Mouse (Mus musculus): ENCODE results near the gene Gm11020.
"Not testable (repeated sequence)": the region's sequence is repeated elsewhere in the genome, so short reads cannot be mapped to it uniquely, and the experiment has no call there.

Gm11020 gene

DNA sequence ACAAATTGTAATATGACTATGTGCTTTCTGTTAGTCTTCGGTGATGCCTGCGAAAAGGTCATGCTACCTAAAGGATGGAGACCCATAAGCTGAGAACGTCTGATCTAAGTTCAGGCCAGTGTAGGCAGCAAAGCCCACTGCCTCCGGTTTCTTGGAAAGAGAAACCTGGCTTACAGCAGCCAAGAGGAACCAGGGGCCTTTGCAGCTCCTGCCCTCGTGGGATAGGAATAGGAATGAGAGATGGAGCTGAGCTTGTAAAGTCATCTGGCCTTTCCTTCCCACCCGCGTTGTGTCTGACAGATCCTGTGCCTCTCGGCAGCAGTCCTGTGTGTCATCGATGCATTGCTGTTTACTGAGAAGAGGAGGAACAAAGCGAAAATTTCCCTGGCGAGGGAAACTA, at the start of gene Gm11020:
TSS of gene Gm11020 (plus strand) at position 301 of the 400 bp plus-strand sequence.
- TF ChIP-seq GATA4 (IDR thresholded peaks at IDR 0.05; ENCODE audit: insufficient replicate concordance, low read length), result not testable (repeated sequence)

DNA sequence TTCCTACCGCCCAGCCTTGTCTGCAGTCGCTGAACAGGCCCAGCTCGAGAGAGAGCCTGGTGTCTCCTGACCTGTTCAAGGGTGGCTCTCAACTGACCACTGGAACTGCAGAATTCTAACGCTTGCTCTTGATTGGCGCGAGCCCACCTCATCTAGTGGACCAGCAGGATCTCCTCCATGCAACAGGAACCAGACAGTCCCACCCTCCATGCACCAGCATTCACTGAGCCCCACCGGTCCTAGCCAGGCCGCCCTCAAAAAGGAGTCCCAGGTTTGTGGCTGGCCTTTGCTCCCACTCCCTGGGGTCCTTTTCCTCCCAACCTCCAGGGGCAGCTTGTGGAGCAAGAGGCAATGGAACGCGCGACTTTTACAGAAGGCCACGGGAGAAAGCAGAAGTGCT, 28.3 kb upstream of the Gm11020 start, which contains the start of gene Cmtm2a:
TSS of gene Cmtm2a (minus strand) at position 101 of the 400 bp plus-strand sequence.
- not testable (repeated sequence) for TF ChIP-seq GATA4 (IDR thresholded peaks at IDR 0.05; ENCODE audit: insufficient replicate concordance, low read length)

DNA sequence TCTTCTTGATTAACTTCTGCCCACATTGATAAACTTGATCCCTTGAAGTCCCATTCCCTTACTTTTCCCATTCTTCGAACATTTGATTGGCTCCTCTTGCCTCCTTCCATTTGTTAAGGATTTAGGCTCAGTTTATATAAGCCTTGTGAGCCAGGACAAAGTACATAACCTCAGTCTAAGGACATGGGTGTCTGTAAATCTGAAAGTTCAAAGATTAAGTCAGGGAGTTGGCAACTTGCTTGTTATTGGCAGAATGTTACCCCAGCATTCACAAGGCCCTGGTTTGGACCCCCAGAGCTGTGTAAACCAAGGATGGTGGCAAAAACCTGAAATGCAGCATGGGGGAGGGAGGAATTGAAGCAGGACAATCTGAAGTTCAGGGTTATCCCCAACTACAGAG, 27.0 kb upstream of the Gm11020 start:
- no peak for TF ChIP-seq GATA4 (IDR thresholded peaks at IDR 0.05; ENCODE audit: insufficient replicate concordance, low read length)

DNA sequence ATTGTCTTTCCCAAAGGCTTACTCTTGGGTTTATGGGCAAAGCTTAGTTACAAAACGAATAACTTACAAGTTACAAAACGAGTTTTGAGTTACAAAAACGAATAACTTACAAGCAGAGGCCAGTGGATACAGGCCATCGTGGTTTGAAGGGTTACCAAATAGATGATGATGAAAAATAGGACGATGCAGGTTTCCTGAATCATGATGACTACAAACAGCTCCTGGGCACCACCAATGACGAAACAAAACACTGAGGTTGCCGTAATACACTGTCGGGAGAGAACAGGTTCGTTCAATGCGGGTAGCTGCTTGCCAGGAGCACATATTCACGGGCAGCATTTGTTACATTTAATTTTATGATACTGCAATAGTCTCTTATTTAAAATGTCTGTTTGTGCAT, 16.4 kb upstream of the Gm11020 start:
- no peak for TF ChIP-seq GATA4 (IDR thresholded peaks at IDR 0.05; ENCODE audit: insufficient replicate concordance, low read length)

DNA sequence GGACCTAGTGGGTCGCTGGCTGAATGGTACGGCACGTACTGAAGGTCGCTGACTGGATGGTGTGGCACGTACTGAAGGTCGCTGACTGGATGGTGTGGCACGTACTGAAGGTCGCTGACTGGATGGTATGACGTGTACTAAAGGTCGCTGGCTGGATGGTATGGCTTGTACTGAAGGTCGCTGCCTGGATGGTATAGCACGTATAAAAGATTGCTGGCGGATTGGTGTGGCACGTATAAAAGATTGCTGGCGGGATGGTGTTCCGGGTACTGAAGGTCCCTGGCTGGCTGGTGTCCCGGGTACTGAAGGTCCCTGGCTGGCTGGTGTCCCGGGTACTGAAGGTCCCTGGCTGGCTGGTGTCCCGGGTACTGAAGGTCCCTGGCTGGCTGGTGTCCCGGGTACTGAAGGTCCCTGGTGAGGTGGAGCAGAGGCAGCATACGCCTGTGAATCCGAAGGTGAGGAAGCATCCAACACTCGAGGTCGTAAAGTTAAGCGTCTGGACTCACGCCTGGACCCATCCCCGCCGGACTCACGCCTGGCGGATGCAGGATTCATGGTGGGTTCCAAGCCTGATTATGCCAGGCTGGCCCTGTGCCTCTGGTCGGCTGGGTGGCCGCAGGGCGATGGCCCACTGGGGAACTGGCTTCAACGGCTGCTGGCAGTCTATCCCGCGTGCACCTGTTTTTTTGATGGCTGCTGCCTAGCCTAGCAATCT, 11.8 kb upstream of the Gm11020 start, which contains the start of the genes Gm45711 and Cmtm1:
TSS of gene Gm45711 (minus strand) at position 641 of the 715 bp plus-strand sequence.
TSS of gene Cmtm1 (minus strand) at position 705 of the 715 bp plus-strand sequence.
- not testable (repeated sequence) for TF ChIP-seq GATA4 (IDR thresholded peaks at IDR 0.05; ENCODE audit: insufficient replicate concordance, low read length)

DNA sequence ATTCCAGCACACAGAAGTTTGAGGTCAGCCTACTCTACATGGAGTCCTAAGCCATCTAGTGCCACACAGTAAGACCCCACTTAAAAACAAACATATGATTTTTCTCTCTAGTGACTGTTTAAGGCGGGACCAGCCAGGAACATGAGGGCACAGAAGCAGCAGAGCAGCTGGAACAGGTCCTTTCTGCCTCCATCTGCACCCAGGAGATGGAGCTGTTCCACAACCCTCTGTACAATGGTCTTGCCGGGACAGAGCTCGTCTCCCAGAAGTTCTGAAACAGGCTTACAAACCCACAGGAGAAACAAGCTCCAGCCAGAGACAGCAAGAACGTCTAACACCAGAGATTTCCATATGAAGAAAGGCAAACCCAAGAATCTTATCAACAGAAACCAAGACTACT, 8.1 kb upstream of the Gm11020 start:
- TF ChIP-seq GATA4 (IDR thresholded peaks at IDR 0.05; ENCODE audit: insufficient replicate concordance, low read length), result no peak

DNA sequence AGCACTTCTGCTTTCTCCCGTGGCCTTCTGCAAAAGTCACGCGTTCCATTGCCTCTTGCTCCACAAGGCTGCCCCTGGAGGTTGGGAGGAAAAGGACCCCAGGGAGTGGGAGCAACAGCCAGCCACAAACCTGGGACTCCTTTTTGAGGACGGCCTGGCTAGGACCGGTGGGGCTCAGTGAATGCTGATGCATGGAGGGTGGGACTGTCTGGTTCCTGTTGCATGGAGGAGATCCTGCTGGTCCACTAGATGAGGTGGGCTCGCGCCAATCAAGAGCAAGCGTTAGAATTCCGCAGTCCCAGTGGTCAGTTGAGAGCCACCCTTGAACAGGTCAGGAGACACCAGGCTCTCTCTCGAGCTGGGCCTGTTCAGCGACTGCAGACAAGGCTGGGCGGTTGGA, 563 bp downstream of the Gm11020 start, which contains the start of gene Cmtm2b:
TSS of gene Cmtm2b (plus strand) at position 301 of the 400 bp plus-strand sequence.
- TF ChIP-seq GATA4 (IDR thresholded peaks at IDR 0.05; ENCODE audit: insufficient replicate concordance, low read length), result not testable (repeated sequence)

DNA sequence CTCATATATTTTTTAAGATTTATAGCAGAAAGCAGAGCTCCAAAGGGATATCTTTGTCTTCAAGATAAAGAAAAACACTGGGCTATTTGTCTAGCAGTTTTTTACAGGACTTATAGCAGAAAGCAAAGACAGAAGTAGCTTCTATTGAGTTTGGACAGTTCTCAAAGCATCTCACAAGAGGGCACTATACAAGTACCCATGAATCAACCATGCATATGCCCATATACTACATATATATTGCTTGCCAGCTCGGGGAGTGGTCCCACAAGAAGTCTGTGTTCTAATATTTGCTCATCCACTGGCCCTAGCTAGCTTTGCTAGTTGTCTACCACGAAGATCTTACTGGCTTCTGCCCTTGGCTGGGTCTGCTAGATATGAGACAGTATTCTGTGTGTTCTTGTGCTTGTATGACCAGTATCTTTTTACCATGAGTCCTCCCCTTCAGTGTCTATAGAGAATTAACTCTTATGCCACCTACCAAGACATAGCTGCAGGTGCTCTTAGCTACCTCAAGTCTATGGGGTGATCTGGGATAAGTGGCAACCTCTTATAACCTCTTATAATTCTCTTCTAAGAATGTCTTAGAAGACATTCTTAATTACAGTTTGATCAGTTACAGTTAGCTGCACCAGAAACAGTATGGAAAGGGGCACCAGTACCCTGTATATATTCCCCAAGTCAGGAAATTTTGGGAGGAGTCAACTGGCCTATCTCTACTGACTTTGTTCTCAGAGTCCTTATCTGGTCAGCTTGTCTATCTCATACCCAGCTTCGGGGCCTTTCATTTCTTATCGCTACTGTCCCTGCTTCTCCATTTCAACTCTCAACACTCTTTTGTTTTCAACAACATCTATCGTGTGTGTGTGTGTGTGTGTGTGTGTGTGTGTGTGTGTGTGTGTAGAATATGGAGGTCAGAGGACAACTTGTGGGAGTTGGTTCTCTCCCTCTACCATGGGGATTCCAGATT, 11.6 kb downstream of the Gm11020 start:
- TF ChIP-seq GATA4 (IDR thresholded peaks at IDR 0.05; ENCODE audit: insufficient replicate concordance, low read length), result no peak

DNA sequence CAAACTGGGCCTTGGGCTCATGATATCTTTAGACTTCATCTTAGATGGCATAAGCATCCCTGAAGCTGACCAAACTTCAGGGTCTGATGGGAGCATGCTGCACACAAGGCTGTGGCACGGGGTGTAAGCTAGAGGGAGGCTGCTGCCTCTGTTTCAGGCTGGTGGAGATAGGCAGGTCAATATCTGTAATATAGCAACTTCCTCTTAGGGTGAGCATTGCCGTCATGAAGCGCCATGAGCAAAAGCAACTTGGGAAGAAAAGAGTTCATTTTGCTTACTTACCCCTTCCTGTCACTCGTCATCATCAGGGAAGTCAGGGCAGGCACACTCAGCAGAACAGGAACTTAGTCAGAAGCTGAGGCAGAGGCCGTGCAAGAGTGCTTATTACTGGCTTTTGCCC, 12.4 kb downstream of the Gm11020 start:
- no peak for TF ChIP-seq GATA4 (IDR thresholded peaks at IDR 0.05; ENCODE audit: insufficient replicate concordance, low read length)

DNA sequence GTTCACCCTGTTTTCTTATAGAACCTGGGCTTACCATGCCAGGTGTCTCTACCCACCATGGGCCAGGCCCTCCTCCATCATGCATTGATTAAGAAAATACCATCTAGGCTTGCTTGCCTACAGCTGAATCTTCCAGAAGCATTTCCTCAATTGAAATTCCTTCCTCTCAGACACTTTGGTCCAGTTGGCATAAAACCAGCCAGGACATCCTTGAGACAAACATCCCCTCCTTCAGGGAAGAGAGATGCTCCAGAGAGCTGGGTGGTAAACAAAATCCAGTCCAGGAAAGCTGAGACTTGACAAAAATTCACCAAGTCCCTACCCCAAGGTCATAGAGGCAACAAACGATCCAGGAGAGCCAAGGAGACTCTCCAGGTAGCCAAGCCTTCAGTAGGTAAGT, 12.8 kb downstream of the Gm11020 start:
- no peak for TF ChIP-seq GATA4 (IDR thresholded peaks at IDR 0.05; ENCODE audit: insufficient replicate concordance, low read length)

DNA sequence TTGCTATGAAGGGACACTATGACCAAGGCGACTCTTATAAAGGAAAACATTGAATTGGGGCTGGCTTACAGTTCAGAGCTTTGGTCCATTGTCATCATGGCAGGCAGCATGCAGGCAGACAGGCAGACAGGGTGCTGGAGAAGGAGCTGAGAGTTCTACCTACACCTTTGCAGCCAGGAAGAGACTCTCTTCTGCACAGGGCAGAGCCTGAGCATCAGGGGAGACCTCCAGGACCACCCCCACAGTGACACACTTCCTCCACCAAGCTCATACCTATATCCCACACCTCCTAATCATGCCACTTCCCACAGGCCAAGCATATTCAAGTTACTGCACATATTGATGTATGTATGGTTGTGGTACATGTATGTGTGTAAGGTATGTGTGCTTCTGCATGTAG, 15.4 kb downstream of the Gm11020 start:
- TF ChIP-seq GATA4 (IDR thresholded peaks at IDR 0.05; ENCODE audit: insufficient replicate concordance, low read length), result no peak

DNA sequence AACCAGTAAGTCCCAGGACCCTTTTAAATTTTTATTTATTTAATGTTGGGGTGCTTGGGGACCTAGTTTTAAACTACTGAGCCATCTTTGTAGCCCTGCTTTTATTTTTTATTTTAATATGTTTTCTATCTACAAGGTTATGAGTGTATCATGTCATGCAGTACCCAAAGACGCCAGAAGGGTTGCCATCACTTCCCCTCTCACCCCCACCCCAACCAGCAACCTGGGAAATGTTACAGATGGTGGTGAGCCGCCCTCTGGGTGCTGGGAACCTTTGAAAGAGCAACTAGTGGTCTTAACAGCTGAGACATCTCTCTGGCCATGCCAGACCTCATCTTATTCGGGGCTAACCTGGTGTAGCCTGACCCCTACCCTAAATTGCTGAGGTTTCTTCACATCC, 16.5 kb downstream of the Gm11020 start:
- no peak for TF ChIP-seq GATA4 (IDR thresholded peaks at IDR 0.05; ENCODE audit: insufficient replicate concordance, low read length)

DNA sequence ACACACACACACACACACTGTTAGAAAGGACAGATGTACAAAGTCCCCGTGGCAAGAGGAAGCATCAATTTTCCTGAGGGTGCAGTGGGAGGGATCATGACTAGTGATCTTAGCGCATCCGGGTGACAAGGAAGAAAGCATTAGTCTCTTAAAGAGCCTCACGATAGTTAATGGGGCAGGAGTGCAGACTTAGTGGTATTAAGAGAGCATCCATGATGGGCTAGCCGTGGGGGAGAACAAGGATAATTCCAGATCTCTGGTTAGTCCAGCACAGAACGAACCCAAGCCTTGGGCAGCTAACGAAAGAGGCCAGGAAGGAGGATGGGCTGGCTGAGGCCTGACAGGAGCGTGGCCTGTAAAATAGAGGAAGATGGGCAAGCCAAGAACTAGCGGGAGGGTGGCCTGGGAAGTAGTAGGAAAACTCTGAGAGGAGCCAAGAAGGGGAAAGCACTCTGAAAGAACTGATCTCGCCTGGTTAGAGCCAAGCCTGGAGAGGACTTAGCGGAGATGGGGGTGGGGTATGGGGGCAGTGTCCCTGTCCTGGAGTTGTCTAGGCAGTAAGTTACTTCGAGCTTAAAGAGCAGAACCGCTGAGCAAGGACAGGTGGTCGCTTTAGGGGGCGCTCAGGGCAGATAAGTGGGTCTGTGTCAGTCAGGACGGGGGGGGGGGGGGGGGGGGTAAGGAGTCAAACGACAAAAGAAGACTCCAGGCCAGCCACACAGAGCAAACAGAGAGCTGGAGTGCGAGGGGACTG, 18.0 kb downstream of the Gm11020 start, which contains the start of gene Cmtm3:
TSS of gene Cmtm3 (plus strand) at position 182 of the 754 bp plus-strand sequence.
- no peak for TF ChIP-seq GATA4 (IDR thresholded peaks at IDR 0.05; ENCODE audit: insufficient replicate concordance, low read length)

DNA sequence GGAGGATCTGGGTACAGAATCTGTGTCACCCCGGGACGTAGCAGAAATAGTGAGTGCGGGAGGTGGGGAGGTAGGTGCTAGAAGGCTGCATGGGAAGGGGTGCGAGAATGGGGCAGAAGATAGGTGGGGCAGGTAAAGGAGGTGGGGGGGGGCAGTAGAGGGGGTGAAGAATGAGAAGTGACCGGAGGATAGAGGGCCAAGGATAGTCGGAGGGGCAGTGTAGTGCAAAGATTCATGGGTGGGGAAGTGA, 18.5 kb downstream of the Gm11020 start:
- TF ChIP-seq GATA4 (IDR thresholded peaks at IDR 0.05; ENCODE audit: insufficient replicate concordance, low read length), result no peak

Measured in liver, adult (tissue).